Mouse (Mus musculus): ENCODE data around the gene Pald1.

- TF ChIP-seq CTCF (IDR thresholded peaks at IDR 0.05; ENCODE audit: control insufficient read depth, insufficient read depth, insufficient read length) = no peak
- TF ChIP-seq USF1 (IDR thresholded peaks at IDR 0.05; ENCODE audit: low read depth) = no peak
- TF ChIP-seq FOSL1 (IDR thresholded peaks at IDR 0.05; ENCODE audit: insufficient read depth, low read length, poor library complexity, severe bottlenecking) = no peak
- TF ChIP-seq CEBPB (IDR thresholded peaks at IDR 0.05; ENCODE audit: low read depth) = no peak
- no peak for TF ChIP-seq MAX (IDR thresholded peaks at IDR 0.05)
- TF ChIP-seq MYOG (IDR thresholded peaks at IDR 0.05; ENCODE audit: control insufficient read depth, extremely low read depth, insufficient read length) = no peak
- TF ChIP-seq MYOD1 (IDR thresholded peaks at IDR 0.05; ENCODE audit: control insufficient read depth, insufficient read length, low read depth) = no peak
These were observed 5.3 kb downstream of the Pald1 start for GRCm38 (mm10) chr10:61378050-61378449.
